Comparison of ENCODE assay signal across 14 mouse cellular contexts in the genomic region with DNA sequence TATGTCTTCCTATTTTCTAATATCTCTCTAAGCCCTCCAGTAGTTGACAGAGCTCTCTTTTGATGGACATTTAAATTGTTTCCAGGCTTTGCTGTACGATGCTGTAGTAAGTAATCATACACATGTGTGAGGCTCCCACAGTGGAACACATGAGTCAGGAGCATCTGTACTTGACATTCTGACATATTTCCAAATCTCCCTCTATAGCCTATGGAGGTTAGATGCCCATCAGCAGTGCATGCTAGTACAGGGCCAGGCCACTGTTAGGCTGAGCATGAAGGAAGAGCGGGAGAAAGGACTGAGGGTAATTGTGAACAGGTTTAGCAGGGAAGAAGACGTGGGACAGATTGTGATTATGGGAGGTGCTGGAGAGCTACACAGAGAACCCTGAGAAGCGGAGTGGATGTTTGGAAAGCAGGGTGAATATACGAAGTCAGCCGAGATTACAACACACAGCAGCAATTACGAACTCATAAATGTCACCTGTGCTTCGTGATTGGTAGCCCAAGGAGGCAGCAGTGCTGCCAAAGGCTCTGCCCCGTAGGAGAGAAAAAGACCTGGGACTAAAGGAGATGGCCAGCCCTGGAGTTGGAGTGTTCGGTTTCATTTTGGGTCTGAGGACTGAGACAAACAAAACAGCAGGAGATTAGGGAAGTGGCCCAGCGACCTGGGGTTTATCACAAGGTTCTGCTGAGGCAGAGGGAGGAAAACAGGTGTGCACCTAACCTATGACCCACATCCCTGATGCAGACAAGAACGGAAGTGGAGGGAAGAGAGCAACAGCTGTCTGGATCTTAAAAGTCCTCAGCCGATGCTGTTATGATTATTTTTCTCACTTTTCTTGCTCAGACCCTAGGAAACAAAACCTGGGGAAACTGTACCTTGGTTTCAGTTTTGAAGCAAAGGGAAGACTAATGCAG. TPM values are rescaled to one million over a fixed set of nuclear protein-coding genes. Genes with fewer than 3 reads are reported as not detected.
DNase-seq lines count a peak whose midpoint lies in the region; ATAC-seq lines count a peak whose summit lies in the region.
"Had no signal": no experiment of that assay in that cellular context is flagged by ENCODE, and none has a peak within 500 bp of the region (broad histone marks: within the 10 kb centered on the region; RNA-seq: fewer than 3 reads in every experiment).

No protein-coding gene starts in this region.

- peak overlapping the region; percentile 45 for H3K27ac ChIP-seq in embryonic facial prominence, embryonic 10.5 days (replicated peaks)
- H3K27ac ChIP-seq in intestine, embryonic 16.5 days (ENCODE audit: low read length), result peak overlapping the region; percentile 43; the same call in 1 of the 2 replicates
- H3K27ac ChIP-seq in stomach, embryonic 14.5 days (ENCODE audit: low read length), result 0 out of 2 replicates have a peak overlapping the region, but pooled peaks have one; percentile 6
- H3K27ac ChIP-seq in forebrain, embryonic 11.5 days (ENCODE audit: low read depth, low read length), result no peak overlapping the region
- H3K27ac ChIP-seq: hindbrain, embryonic 14.5 days; kidney, postnatal 0 days; lung, embryonic 15.5 days; midbrain, embryonic 12.5 days; neural tube, embryonic 12.5 days had no signal

- peaks cover 25% of the 10 kb centered on the region for H3K4me1 ChIP-seq in embryonic facial prominence, embryonic 10.5 days
- no peaks in the 10 kb centered on the region; the same call in 1 of the 2 replicates for H3K4me1 ChIP-seq in intestine, embryonic 16.5 days (ENCODE audit: control insufficient read depth, insufficient read depth, low read length)
- H3K4me1 ChIP-seq in stomach, embryonic 14.5 days (ENCODE audit: control insufficient read depth, insufficient read depth, low read length), result peaks cover 3% of the 10 kb centered on the region; the same call in 1 of the 2 replicates
- no peaks in the 10 kb centered on the region for H3K4me1 ChIP-seq in forebrain, embryonic 11.5 days (replicated peaks; ENCODE audit: control insufficient read depth, insufficient read depth, low read length)
- H3K4me1 ChIP-seq: neural tube, embryonic 12.5 days had no signal

- peaks cover 65% of the 10 kb centered on the region for H3K36me3 ChIP-seq in embryonic facial prominence, embryonic 10.5 days (replicated peaks)
- 0 out of 2 replicates have a peak, but pooled peaks cover 2% of the 10 kb centered on the region for H3K36me3 ChIP-seq in intestine, embryonic 16.5 days (ENCODE audit: control insufficient read depth, insufficient read depth, low read length)
- H3K36me3 ChIP-seq in stomach, embryonic 14.5 days (ENCODE audit: control insufficient read depth, insufficient read depth, low read length), result no peaks in the 10 kb centered on the region
- no peaks in the 10 kb centered on the region for H3K36me3 ChIP-seq in forebrain, embryonic 11.5 days (ENCODE audit: control insufficient read depth, insufficient read depth, low read length)
- H3K36me3 ChIP-seq: lung, embryonic 15.5 days; midbrain, embryonic 12.5 days; neural tube, embryonic 12.5 days had no signal

- H3K9me3 ChIP-seq in embryonic facial prominence, embryonic 10.5 days, result no peaks in the 10 kb centered on the region
- H3K9me3 ChIP-seq in intestine, embryonic 16.5 days (ENCODE audit: control insufficient read depth, low read length), result no peaks in the 10 kb centered on the region
- no peaks in the 10 kb centered on the region for H3K9me3 ChIP-seq in stomach, embryonic 14.5 days (ENCODE audit: control insufficient read depth, low read depth, low read length)
- no peaks in the 10 kb centered on the region for H3K9me3 ChIP-seq in forebrain, embryonic 11.5 days (ENCODE audit: control insufficient read depth, low read length)
- H3K9me3 ChIP-seq: lung, embryonic 15.5 days; midbrain, embryonic 12.5 days; neural tube, embryonic 12.5 days had no signal

- H3K4me3 ChIP-seq in embryonic facial prominence, embryonic 10.5 days, result no peak overlapping the region
- no peak overlapping the region for H3K4me3 ChIP-seq in intestine, embryonic 16.5 days (ENCODE audit: low read length)
- H3K4me3 ChIP-seq in stomach, embryonic 14.5 days (ENCODE audit: low read depth, low read length), result no peak overlapping the region
- no peak overlapping the region for H3K4me3 ChIP-seq in forebrain, embryonic 11.5 days (ENCODE audit: low read depth, low read length)
- H3K4me3 ChIP-seq: lung, embryonic 15.5 days; midbrain, embryonic 12.5 days; neural tube, embryonic 12.5 days had no signal

- H3K27me3 ChIP-seq in embryonic facial prominence, embryonic 10.5 days (replicated peaks; ENCODE audit: low read depth, poor library complexity, severe bottlenecking), result no peaks in the 10 kb centered on the region
- H3K27me3 ChIP-seq in intestine, embryonic 16.5 days (replicated peaks; ENCODE audit: control insufficient read depth, insufficient read depth, low read length), result no peaks in the 10 kb centered on the region
- H3K27me3 ChIP-seq in stomach, embryonic 14.5 days (ENCODE audit: control insufficient read depth, insufficient read depth, low read length), result no peaks in the 10 kb centered on the region
- H3K27me3 ChIP-seq in forebrain, embryonic 11.5 days (ENCODE audit: control insufficient read depth, insufficient read depth, low read length), result no peaks in the 10 kb centered on the region
- H3K27me3 ChIP-seq: lung, embryonic 15.5 days; midbrain, embryonic 12.5 days had no signal

- intact Hi-C loops in heart, postnatal 10 days (cut with DNase I), result no loop called here

- peak overlapping the region; percentile 13; the same call in 1 of the 2 replicates for H3K4me2 ChIP-seq in intestine, embryonic 16.5 days (ENCODE audit: low read depth, low read length)
- H3K4me2 ChIP-seq in stomach, embryonic 14.5 days (replicated peaks; ENCODE audit: low read depth, low read length), result no peak overlapping the region
- no peak overlapping the region for H3K4me2 ChIP-seq in forebrain, embryonic 11.5 days (ENCODE audit: low read depth, low read length, severe bottlenecking)
- H3K4me2 ChIP-seq: hindbrain, embryonic 14.5 days; lung, embryonic 15.5 days; midbrain, embryonic 12.5 days; neural tube, embryonic 12.5 days had no signal

- WGBS in embryonic facial prominence, embryonic 10.5 days, result 57% methylated on average over 13 of the region's 13 CpGs
- 44% methylated on average over 13 of the region's 13 CpGs for WGBS in intestine, embryonic 16.5 days
- whole genome bisulfite sequencing in stomach, embryonic 14.5 days, result 43% methylated on average over 13 of the region's 13 CpGs
- WGBS in forebrain, embryonic 11.5 days, result 69% methylated on average over 13 of the region's 13 CpGs

- peak; percentile 68 for DNase-seq in A20 (ENCODE audit: low read depth, low spot score)
- no peak for DNase-seq in embryonic facial prominence, embryonic 10.5 days (ENCODE audit: low spot score)
- DNase-seq in forebrain, embryonic 11.5 days (ENCODE audit: low spot score), result no peak
- DNase-seq in heart, postnatal 10 days, result no peak
- no peak for DNase-seq in layer of hippocampus, adult 9-11 months
- DNase-seq in ovary, postnatal 10 days (ENCODE audit: low spot score), result no peak
- DNase-seq: cerebellum, postnatal 14 days had no signal

- no peak overlapping the region for H3K9ac ChIP-seq in intestine, embryonic 16.5 days (ENCODE audit: low read depth, low read length)
- no peak overlapping the region for H3K9ac ChIP-seq in stomach, embryonic 14.5 days (replicated peaks; ENCODE audit: low read depth, low read length)
- no peak overlapping the region for H3K9ac ChIP-seq in forebrain, embryonic 11.5 days (ENCODE audit: low read length)
- H3K9ac ChIP-seq: hindbrain, embryonic 14.5 days; lung, embryonic 15.5 days; midbrain, embryonic 12.5 days; neural tube, embryonic 12.5 days had no signal

- ATAC-seq in intestine, embryonic 16.5 days, result peak; percentile 74
- no peak for ATAC-seq in stomach, embryonic 14.5 days (ENCODE audit: insufficient number of reproducible peaks, insufficient read depth, low FRiP score, low read depth)
- no peak for ATAC-seq in forebrain, embryonic 11.5 days (replicated peaks; ENCODE audit: low FRiP score)

RNA-seq across cellular contexts. Expression of a gene that starts 55.1 kb away (rescaled TPM):
- 0.64 and 0.72 TPM in 2 replicates for polyA plus RNA-seq in embryonic facial prominence, embryonic 10.5 days (2016; fragmentation: Nextera tagmentation; extraction: Ambion mirVana)
- polyA plus RNA-seq in intestine, embryonic 16.5 days (2015; fragmentation: Nextera tagmentation; extraction: Ambion mirVana), result 0.11 and 0.12 TPM in 2 replicates
- polyA plus RNA-seq in stomach, embryonic 14.5 days (2014; fragmentation: Nextera tagmentation; extraction: Ambion mirVana), result 0.12 and 0.14 TPM in 2 replicates
- polyA plus RNA-seq in forebrain, embryonic 11.5 days (2014; fragmentation: Nextera tagmentation; extraction: Ambion mirVana), result 0.11 TPM in 1 of 2 replicates, not detected in the other
- not detected for total RNA-seq in heart, postnatal 10 days (2021)
